Mouse (Mus musculus): ENCODE results near the gene Twsg1. TPM values are rescaled to one million over a fixed set of nuclear protein-coding genes. Genes with fewer than 3 reads are reported as not detected.

Gene Twsg1
- total RNA-seq, 2 experiments from 2014 or later = 24.6 to 34.4 TPM

DNA sequence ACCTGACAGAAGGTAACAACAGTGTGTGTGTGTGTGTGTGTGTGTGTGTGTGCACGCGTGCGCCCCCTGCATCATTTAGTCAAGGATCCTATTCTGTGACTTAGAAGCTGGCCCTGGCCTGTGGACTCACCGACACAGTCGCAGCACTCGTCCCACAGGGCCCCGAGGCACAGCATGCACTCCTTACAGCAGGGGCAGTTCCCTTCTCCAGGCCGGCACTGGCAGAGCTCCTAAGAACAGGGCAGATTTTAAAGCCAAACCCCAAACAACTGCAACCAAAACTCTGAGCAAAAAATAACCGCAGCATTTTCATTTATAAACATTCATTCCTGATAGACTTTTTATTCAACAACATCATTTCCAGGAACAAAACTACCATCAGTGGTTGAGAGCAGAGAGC lies 13.4 kb downstream of the Twsg1 start:
- no peak for DNase-seq (ENCODE audit: low spot score in 2 of 2)

- no peak for DNase-seq (ENCODE audit: low spot score in 2 of 2)
Measured at GRCm38 (mm10) chr17:65933741-65934140, 17.3 kb downstream of the Twsg1 start.

DNA sequence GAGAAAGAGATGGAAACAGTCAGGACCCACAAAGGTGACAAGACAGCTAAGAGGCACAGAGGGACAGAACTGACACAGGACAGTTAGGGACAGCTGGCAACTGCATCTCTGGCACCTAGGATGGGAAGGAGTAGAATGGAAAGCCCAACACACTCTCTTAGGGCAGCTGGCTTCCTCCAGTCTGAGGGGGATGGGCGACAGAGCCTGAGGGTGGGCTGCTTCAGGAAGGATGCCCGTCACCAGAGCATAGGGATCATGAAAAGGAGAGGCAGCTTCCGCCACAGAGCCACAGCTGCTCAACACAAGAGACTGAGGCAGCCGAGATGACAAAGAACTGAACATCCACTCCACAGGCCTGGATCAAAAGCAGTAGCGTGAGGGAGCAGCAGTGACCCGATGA lies 19.5 kb downstream of the Twsg1 start:
- no peak for DNase-seq (ENCODE audit: low spot score in 2 of 2)

GRCm38 (mm10) chr17:65930960-65931359 lies 20.1 kb downstream of the Twsg1 start:
- peak in 1 of 2 experiments; percentile 71 for DNase-seq (ENCODE audit: low spot score in 2 of 2)

GRCm38 (mm10) chr17:65930158-65930826 lies 20.7 kb downstream of the Twsg1 start:
- no peak for DNase-seq (ENCODE audit: low spot score in 2 of 2)

- no peak for DNase-seq (ENCODE audit: low spot score in 2 of 2)
Measured at GRCm38 (mm10) chr17:65929319-65929978, 21.6 kb downstream of the Twsg1 start.

- peak; percentile 31 to 58 for DNase-seq (ENCODE audit: low spot score in 2 of 2)
Measured at GRCm38 (mm10) chr17:65927077-65927476, 23.9 kb downstream of the Twsg1 start.

DNA sequence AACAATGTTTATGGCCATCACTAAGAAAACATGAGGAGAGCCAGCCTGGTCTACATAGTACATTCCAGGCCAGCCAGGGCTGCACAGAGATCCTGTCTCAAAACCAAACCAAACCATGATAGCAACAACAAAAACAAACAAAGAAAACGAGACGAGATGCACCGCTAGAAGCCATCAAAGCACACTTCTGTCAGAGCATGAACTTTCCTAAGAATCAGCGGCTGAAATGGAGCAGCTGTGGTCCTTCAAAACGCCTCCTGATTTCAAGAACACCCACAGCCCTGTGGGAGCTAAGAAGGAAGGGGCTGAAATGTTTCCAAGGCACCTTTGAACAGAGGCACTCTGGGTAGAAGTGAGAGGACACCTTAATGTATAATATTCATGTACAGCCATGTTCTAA lies 26.8 kb downstream of the Twsg1 start:
- no peak for DNase-seq (ENCODE audit: low spot score in 2 of 2)

DNA sequence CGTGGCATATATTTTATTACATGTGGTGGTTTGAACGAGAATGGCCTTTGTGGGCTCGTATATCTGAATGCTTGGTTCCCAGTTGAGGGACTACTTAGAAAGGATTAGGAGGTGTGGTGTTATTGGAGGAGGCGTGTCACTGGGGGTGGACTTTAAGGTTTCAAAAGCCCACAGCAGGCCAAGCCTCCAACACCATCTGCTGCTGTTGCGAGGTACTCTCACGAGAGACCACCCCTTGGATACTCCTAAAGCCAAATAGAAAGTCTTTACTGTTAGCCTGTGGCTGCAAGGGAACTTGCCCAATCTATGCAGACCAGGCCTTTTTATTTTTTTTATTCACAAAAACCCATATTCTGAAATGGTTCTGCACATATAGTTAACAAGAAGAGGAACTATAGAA lies 29.1 kb downstream of the Twsg1 start:
- no peak for DNase-seq (ENCODE audit: low spot score in 2 of 2)

DNA sequence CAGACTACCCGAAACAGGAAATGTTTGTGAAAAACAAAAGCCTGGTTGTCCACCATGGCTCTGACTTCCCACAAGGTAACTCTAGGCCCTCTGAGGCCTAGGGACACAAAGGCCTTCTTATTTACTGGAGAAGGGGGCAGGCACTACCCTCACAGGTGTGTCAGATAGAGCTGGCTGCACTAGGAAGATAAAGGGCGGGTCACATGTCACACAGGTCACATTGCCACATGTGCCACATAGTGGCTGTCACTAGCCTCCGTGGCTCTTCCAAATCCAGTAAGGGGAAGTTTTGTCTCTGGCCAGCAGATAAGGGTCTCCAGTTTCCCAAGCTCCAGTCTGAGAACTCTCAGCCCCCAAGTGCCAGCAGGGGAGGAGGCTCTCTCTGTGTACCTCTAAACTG lies 31.8 kb downstream of the Twsg1 start:
- no peak for DNase-seq (ENCODE audit: low spot score in 2 of 2)

- peak; percentile 78 to 85 for DNase-seq (ENCODE audit: low spot score in 2 of 2)
Measured at GRCm38 (mm10) chr17:65916135-65916668, 34.8 kb downstream of the Twsg1 start.

DNA sequence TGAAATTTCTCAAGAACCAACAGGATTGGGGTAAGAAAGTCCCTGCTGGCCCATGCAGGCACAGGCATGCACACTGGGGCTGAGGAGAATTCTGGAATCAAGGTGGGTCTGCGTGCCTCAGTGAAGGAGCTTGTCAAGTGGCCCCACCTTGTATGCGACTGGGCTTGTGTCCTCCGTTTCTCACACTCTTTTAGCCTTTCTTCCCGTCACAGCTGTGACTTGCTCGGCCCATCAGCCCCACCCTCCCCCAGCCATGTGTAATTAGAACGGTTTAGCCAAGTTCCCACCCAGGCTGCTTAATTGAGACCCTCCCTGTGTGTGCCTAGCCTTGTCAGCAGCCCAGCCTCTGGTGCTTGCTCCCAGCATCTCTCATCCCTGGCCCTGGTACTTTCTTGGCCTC lies 36.9 kb downstream of the Twsg1 start:
- DNase-seq (ENCODE audit: low spot score in 2 of 2) = no peak

- no peak for DNase-seq (ENCODE audit: low spot score in 2 of 2)
Measured at GRCm38 (mm10) chr17:65912202-65912601, 38.8 kb downstream of the Twsg1 start.

- no peak for DNase-seq (ENCODE audit: low spot score in 2 of 2)
Measured at GRCm38 (mm10) chr17:65911285-65912069, 39.5 kb downstream of the Twsg1 start.

DNA sequence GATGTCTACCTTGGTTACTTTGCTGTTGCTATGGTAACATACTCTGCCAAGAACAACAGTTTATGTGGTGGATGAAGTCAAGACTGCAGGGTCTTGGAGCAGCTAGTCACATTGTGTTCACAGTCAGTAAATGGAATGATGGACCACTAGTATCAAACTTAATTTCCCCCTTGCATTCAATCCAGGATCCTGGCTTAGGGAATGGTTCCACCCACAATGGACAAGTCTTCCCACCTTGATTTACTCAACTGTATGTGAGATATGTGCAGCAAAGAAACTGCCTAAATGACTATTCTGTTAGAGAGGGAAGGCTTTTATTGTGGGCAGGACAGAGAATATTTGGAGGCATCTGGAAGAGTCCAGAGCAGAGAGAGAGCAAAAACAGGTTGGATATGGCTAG lies 42.8 kb downstream of the Twsg1 start:
- no peak for DNase-seq (ENCODE audit: low spot score in 2 of 2)

DNA sequence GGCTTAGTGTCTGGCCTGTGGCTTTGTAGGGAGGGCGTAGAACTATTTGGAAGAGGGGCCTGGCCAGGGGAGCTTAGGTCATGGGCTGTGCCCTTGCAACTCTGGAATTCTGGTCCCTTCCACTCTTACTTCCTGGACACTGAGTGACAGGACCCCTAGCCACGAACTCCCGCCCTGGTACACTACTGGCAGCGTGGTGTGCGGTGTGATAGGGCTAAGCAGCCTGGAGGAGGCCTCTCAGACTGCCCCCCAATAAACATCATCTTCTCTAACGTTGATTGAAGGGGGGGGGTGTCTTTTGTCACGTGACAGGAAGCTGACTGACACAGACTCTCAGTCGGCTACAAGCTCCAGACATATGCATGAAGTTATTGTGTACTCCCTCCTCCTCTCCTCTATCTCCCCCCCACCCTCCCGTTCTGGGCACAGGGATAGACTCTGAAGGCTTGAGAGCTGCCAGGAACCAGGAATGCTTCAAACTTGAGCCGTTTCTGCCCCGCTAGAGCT lies 44.1 kb downstream of the Twsg1 start:
- DNase-seq (ENCODE audit: low spot score in 2 of 2) = no peak

DNA sequence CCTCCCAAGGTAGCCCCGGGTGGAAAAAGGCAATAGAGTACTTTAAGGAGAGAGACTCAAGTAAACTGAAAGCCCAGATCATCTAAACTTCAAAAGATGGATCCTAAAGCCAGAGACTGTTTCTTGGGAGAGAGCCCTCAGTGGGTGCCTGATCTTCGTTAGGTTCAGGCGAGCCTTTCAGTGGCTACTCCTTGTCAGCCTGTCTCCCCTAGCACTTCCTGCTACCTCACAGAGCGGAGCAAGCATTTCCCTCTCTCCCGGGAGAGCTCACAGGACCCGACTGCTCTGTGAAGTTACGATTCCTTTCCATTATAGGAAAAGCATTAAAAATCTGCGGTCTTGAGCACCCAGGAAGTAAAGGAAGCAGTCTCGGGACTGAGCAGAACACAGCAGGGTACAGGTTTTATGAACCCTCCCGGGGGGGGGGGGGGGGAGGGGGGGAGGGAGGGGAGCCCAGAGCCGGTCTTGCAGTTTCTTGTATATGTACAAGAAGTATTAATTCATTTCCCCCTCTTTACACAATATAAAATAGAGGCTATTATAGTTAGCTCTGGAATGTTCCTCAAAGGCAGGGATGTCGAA lies 44.6 kb downstream of the Twsg1 start:
- DNase-seq (ENCODE audit: low spot score in 2 of 2) = no peak

- DNase-seq (ENCODE audit: low spot score in 2 of 2) = no peak
Measured at GRCm38 (mm10) chr17:65905241-65905640, 45.8 kb downstream of the Twsg1 start.

DNA sequence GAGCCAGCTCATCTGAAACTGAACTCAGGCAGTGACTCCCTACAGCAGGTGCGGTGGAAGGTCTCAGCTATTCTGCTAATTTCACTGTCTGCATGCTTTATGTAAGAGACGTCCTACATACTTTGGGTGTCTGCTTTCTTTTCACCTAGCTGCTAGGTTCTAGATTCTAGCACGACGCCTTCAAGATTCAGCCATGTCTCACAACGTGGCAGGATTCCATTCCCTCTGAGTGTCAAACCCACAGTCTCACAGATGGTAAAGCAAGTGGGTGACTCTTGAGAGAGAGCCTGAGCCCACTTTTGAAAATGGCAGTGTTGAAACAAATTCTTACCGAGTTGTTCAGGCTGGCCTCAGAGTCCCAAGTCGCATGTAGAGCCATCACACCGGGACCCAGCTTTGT lies 47.2 kb downstream of the Twsg1 start:
- DNase-seq (ENCODE audit: low spot score in 2 of 2) = no peak

DNA sequence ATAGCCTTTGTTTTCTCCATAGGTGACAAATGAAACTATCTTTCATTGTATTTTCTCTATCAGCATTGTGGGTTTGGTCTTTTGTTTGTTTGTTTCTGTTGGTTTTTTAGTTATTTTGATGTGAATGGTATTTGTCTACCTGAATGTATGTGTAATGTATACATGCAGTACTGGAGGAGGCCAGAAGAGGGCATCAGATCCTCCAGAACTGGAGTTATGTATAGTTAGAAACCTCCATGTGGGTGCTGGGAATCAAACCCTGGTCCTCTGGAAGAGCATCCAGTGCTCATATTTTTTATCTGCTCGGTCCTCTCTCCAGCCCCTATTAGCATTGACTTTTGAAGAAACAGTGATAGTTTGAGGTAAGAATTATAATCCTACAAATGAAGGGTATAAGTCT lies 48.0 kb downstream of the Twsg1 start:
- DNase-seq (ENCODE audit: low spot score in 2 of 2) = no peak

DNA sequence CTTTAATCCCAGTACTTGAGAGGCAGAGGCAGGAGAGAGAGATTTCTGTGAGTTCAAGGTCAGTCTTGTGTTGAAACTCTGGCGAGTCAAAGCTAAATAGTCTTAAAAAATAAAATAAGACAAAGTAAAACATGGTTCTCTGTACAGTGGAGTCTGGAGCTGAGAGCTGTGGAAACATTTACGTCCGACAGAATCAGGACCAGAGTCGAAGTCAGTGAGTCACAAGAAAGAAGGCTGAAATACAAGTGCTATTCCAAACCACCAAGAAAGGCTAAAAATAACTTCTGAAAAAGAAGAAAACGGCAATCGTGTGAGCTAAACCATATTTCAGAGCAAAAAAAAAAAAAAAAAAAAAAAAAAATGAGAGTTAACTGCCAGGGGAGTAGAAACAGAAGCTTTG lies 48.7 kb downstream of the Twsg1 start:
- no peak for DNase-seq (ENCODE audit: low spot score in 2 of 2)

Data from layer of hippocampus, postnatal 14 days (tissue).